Mouse (Mus musculus): ENCODE data around the gene Ganab. TPM values are rescaled to one million over a fixed set of nuclear protein-coding genes. Genes with fewer than 3 reads are reported as not detected.
A peak's percentile ranks its signal among the peaks of the same experiment; 100 is the strongest.

Gene Ganab
- polyA plus RNA-seq, 1 experiment from 2014 or later, result 74.6 TPM

DNA sequence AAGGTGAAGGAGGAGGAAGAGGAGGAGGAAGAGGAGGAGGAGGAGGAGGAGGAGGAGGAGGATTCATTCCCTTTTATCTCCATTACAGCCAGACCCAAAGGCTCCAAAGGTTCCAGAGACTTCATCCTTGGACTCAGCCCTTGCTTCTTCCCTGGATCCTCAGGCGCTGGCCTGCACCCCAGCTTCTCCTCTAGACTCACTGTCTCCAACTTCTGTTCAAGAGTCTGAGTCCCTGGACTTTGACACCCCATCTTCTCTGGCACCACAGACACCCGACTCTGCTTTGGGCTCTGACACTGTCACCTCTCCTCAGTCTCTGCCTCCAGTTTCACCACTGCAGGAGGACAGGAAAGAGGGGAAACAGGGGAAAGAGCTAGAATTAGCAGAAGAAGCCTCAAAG lies 64.4 kb downstream of the Ganab start:
- Histone ChIP-seq H3K4me2 (ENCODE audit: low read length) (no peak overlapping the region), H3K27ac (no peak overlapping the region), H3K27me3 (ENCODE audit: insufficient read depth, low read length) (no peaks in the 10 kb centered on the region), H3K9me3 (replicated peaks; ENCODE audit: low read length) (no peaks in the 10 kb centered on the region), H3K36me3 (ENCODE audit: insufficient read depth, low read length) (peaks cover 62% of the 10 kb centered on the region), H3K4me1 (replicated peaks; ENCODE audit: insufficient read depth, low read length) (no peaks in the 10 kb centered on the region), H3K4me3 (replicated peaks; ENCODE audit: low read depth, low read length) (no peak overlapping the region), H3K9ac (ENCODE audit: low read depth, low read length) (no peak overlapping the region)
- TF ChIP-seq CTCF (IDR thresholded peaks at IDR 0.05; ENCODE audit: low read depth), result no peak
- DNase-seq (ENCODE audit: low spot score) (no peak), ATAC-seq (replicated peaks; ENCODE audit: low FRiP score, low read depth) (no peak)
- 89% methylated on average over 2 of the region's 2 CpGs for WGBS

GRCm38 (mm10) chr19:8965075-8965474 lies 67.2 kb downstream of the Ganab start:
- peak overlapping the region; percentile 9; the same call in 1 of the 2 replicates for H3K9ac ChIP-seq (ENCODE audit: low read depth, low read length)
- DNase-seq (ENCODE audit: low spot score), result no peak
- 0 out of 2 replicates have a peak, but pooled peaks cover 5% of the 10 kb centered on the region for H3K4me1 ChIP-seq (replicated peaks; ENCODE audit: insufficient read depth, low read length)

DNA sequence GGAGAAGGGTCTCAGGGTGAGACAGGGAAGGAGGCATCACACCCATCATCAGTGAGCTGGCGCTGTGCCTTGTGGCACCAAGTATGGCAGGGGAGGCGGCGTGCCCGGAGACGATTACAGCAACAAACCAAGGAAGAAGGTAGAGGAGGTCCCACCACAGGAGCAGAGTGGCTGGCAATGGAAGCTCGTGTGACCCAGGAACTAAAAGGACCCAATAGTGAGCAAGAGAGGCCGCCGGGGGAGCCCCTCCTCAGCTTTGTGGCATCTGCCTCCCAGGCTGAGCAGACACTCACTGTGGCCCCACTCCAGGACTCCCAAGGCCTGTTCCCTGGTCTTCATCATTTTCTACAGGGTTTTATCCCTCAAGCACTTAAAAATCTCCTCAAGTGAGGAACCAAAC lies 67.9 kb downstream of the Ganab start:
- peak overlapping the region; percentile 54 for H3K4me2 ChIP-seq (ENCODE audit: low read length)
- H3K9me3 ChIP-seq (replicated peaks; ENCODE audit: low read length), result no peaks in the 10 kb centered on the region
- 0 out of 2 replicates have a peak, but pooled peaks cover 5% of the 10 kb centered on the region for H3K4me1 ChIP-seq (replicated peaks; ENCODE audit: insufficient read depth, low read length)
- H3K4me3 ChIP-seq (replicated peaks; ENCODE audit: low read depth, low read length), result peak overlapping the region; percentile 89
- no peak for ATAC-seq (replicated peaks; ENCODE audit: low FRiP score, low read depth)
- peak overlapping the region; percentile 61 for H3K9ac ChIP-seq (ENCODE audit: low read depth, low read length)
- peaks cover 60% of the 10 kb centered on the region for H3K36me3 ChIP-seq (ENCODE audit: insufficient read depth, low read length)
- no peaks in the 10 kb centered on the region for H3K27me3 ChIP-seq (ENCODE audit: insufficient read depth, low read length)
- peak overlapping the region; percentile 94 for H3K27ac ChIP-seq
- DNase-seq (ENCODE audit: low spot score), result no peak
- no peak for TF ChIP-seq CTCF (IDR thresholded peaks at IDR 0.05; ENCODE audit: low read depth)
- 74% methylated on average over 8 of the region's 8 CpGs for WGBS

More at GRCm38 (mm10) chr19:8965075-8965474, 67.2 kb downstream of the Ganab start:
- ATAC-seq (replicated peaks; ENCODE audit: low FRiP score, low read depth), result no peak
- H3K9me3 ChIP-seq (replicated peaks; ENCODE audit: low read length), result no peaks in the 10 kb centered on the region
- TF ChIP-seq CTCF (IDR thresholded peaks at IDR 0.05; ENCODE audit: low read depth), result no peak
- H3K27ac ChIP-seq, result peak overlapping the region; percentile 94; the same call in 1 of the 2 replicates
- no peaks in the 10 kb centered on the region for H3K27me3 ChIP-seq (ENCODE audit: insufficient read depth, low read length)
- peaks cover 60% of the 10 kb centered on the region for H3K36me3 ChIP-seq (ENCODE audit: insufficient read depth, low read length)
- 81% methylated on average over 11 of the region's 11 CpGs for WGBS
- H3K4me3 ChIP-seq (replicated peaks; ENCODE audit: low read depth, low read length), result no peak overlapping the region
- no peak overlapping the region for H3K4me2 ChIP-seq (ENCODE audit: low read length)

DNA sequence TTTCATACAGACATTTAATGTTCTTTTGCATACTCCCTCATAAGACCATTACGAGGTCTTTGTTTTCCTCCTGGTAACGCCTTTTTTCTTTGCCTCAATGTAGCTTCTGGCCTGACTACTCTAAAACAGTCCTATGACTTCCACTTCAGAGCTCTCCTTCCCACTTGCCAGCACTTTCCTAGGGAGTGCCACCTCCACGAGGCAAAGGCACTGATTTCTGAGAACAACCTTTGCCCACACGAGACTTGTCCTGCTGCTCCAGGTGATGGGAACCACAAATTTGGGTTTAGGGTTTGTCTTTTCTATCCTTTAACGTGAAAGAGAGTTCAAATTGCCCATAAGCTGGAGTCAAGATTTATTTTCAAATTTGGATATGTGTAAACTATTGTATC lies 68.3 kb downstream of the Ganab start:
- peaks cover 64% of the 10 kb centered on the region for H3K36me3 ChIP-seq (ENCODE audit: insufficient read depth, low read length)
- H3K9me3 ChIP-seq (replicated peaks; ENCODE audit: low read length), result no peaks in the 10 kb centered on the region
- 0 out of 2 replicates have a peak, but pooled peaks cover 5% of the 10 kb centered on the region for H3K4me1 ChIP-seq (replicated peaks; ENCODE audit: insufficient read depth, low read length)
- peak overlapping the region; percentile 89 for H3K4me3 ChIP-seq (replicated peaks; ENCODE audit: low read depth, low read length)
- H3K27ac ChIP-seq, result peak overlapping the region; percentile 94
- TF ChIP-seq CTCF (IDR thresholded peaks at IDR 0.05; ENCODE audit: low read depth), result no peak
- whole genome bisulfite sequencing, result 20% methylated on average over 5 of the region's 5 CpGs
- H3K4me2 ChIP-seq (ENCODE audit: low read length), result peak overlapping the region; percentile 54
- H3K9ac ChIP-seq (ENCODE audit: low read depth, low read length), result peak overlapping the region; percentile 61
- DNase-seq (ENCODE audit: low spot score) (peak; percentile 30), ATAC-seq (replicated peaks; ENCODE audit: low FRiP score, low read depth) (no peak)
- H3K27me3 ChIP-seq (ENCODE audit: insufficient read depth, low read length), result no peaks in the 10 kb centered on the region

Small RNA genes within 50 kb of the gene (microRNA-seq; reads per million reads assigned to microRNA genes)
- gene Mir5136, result not detected

Other genes with a start within 250 kb of the Ganab start
- 0.17 and 0.18 TPM in 2 replicates for gene Chrm1, start 234.3 kb upstream of the Ganab start, polyA plus RNA-seq (2015; fragmentation: Nextera tagmentation; extraction: Ambion mirVana)
- 151 and 158 TPM in 2 replicates for gene Slc3a2, start 174.7 kb upstream of the Ganab start, polyA plus RNA-seq (2015; fragmentation: Nextera tagmentation; extraction: Ambion mirVana)
- gene Wdr74, start 162.2 kb upstream of the Ganab start, polyA plus RNA-seq (2015; fragmentation: Nextera tagmentation; extraction: Ambion mirVana), result 71.3 and 77.7 TPM in 2 replicates
- 0.75 and 1.1 TPM in 2 replicates for gene 1700092M07Rik, start 157.4 kb upstream of the Ganab start, polyA plus RNA-seq (2015; fragmentation: Nextera tagmentation; extraction: Ambion mirVana)
- gene Stx5a, start 156.7 kb upstream of the Ganab start, polyA plus RNA-seq (2015; fragmentation: Nextera tagmentation; extraction: Ambion mirVana), result 105 and 115 TPM in 2 replicates
- 114 and 123 TPM in 2 replicates for gene Nxf1, start 141.0 kb upstream of the Ganab start, polyA plus RNA-seq (2015; fragmentation: Nextera tagmentation; extraction: Ambion mirVana)
- 248 and 286 TPM in 2 replicates for gene Tmem223, start 127.1 kb upstream of the Ganab start, polyA plus RNA-seq (2015; fragmentation: Nextera tagmentation; extraction: Ambion mirVana)
- 103 and 113 TPM in 2 replicates for gene Tmem179b, start 123.6 kb upstream of the Ganab start, polyA plus RNA-seq (2015; fragmentation: Nextera tagmentation; extraction: Ambion mirVana)
- 28.4 and 28.6 TPM in 2 replicates for gene Taf6l, start 111.7 kb upstream of the Ganab start, polyA plus RNA-seq (2015; fragmentation: Nextera tagmentation; extraction: Ambion mirVana)
- 185 and 187 TPM in 2 replicates for gene Polr2g, start 99.5 kb upstream of the Ganab start, polyA plus RNA-seq (2015; fragmentation: Nextera tagmentation; extraction: Ambion mirVana)
- gene Zbtb3, start 95.5 kb upstream of the Ganab start, polyA plus RNA-seq (2015; fragmentation: Nextera tagmentation; extraction: Ambion mirVana), result 3.6 TPM in 2 replicates
- 32.2 and 35.9 TPM in 2 replicates for gene Ttc9c, start 78.7 kb upstream of the Ganab start, polyA plus RNA-seq (2015; fragmentation: Nextera tagmentation; extraction: Ambion mirVana)
- gene Hnrnpul2, start 78.1 kb upstream of the Ganab start, polyA plus RNA-seq (2015; fragmentation: Nextera tagmentation; extraction: Ambion mirVana), result 5.5 and 6.3 TPM in 2 replicates
- not detected in 2 replicates for gene AC129217.1, start 68.3 kb upstream of the Ganab start, polyA plus RNA-seq (2015; fragmentation: Nextera tagmentation; extraction: Ambion mirVana)
- gene Bscl2, start 60.6 kb upstream of the Ganab start, polyA plus RNA-seq (2015; fragmentation: Nextera tagmentation; extraction: Ambion mirVana), result 57.0 and 60.1 TPM in 2 replicates
- 1.5 and 1.6 TPM in 2 replicates for gene Gng3, start 58.9 kb upstream of the Ganab start, polyA plus RNA-seq (2015; fragmentation: Nextera tagmentation; extraction: Ambion mirVana)
- 0.85 and 1.1 TPM in 2 replicates for gene Lrrn4cl, start 47.3 kb upstream of the Ganab start, polyA plus RNA-seq (2015; fragmentation: Nextera tagmentation; extraction: Ambion mirVana)
- 195 and 206 TPM in 2 replicates for gene Ubxn1, start 26.6 kb upstream of the Ganab start, polyA plus RNA-seq (2015; fragmentation: Nextera tagmentation; extraction: Ambion mirVana)
- gene Uqcc3, start 17.1 kb upstream of the Ganab start, polyA plus RNA-seq (2015; fragmentation: Nextera tagmentation; extraction: Ambion mirVana), result 94.5 and 97.4 TPM in 2 replicates
- 69.8 and 70.8 TPM in 2 replicates for gene Lbhd1, start 14.3 kb upstream of the Ganab start, polyA plus RNA-seq (2015; fragmentation: Nextera tagmentation; extraction: Ambion mirVana)
- gene Gm49403, start 14.1 kb upstream of the Ganab start, polyA plus RNA-seq (2015; fragmentation: Nextera tagmentation; extraction: Ambion mirVana), result not detected in 2 replicates
- gene 1810009A15Rik, start 9.2 kb upstream of the Ganab start, polyA plus RNA-seq (2015; fragmentation: Nextera tagmentation; extraction: Ambion mirVana), result 69.0 and 76.7 TPM in 2 replicates
- not detected in 2 replicates for gene Gm49416, start 9.1 kb upstream of the Ganab start, polyA plus RNA-seq (2015; fragmentation: Nextera tagmentation; extraction: Ambion mirVana)
- 27.4 and 29.8 TPM in 2 replicates for gene Ints5, start 5.1 kb upstream of the Ganab start, polyA plus RNA-seq (2015; fragmentation: Nextera tagmentation; extraction: Ambion mirVana)
- 44.0 and 45.1 TPM in 2 replicates for gene B3gat3, start 22.3 kb downstream of the Ganab start, polyA plus RNA-seq (2015; fragmentation: Nextera tagmentation; extraction: Ambion mirVana)
- gene Rom1, start 31.3 kb downstream of the Ganab start, polyA plus RNA-seq (2015; fragmentation: Nextera tagmentation; extraction: Ambion mirVana), result 5.7 and 6.0 TPM in 2 replicates
- gene Eml3, start 31.5 kb downstream of the Ganab start, polyA plus RNA-seq (2015; fragmentation: Nextera tagmentation; extraction: Ambion mirVana), result 25.5 and 26.2 TPM in 2 replicates
- gene Mta2, start 43.8 kb downstream of the Ganab start, polyA plus RNA-seq (2015; fragmentation: Nextera tagmentation; extraction: Ambion mirVana), result 103 and 116 TPM in 2 replicates
- 19.9 and 22.3 TPM in 2 replicates for gene Tut1, start 55.8 kb downstream of the Ganab start, polyA plus RNA-seq (2015; fragmentation: Nextera tagmentation; extraction: Ambion mirVana)
- 328 and 354 TPM in 2 replicates for gene Eef1g, start 69.0 kb downstream of the Ganab start, polyA plus RNA-seq (2015; fragmentation: Nextera tagmentation; extraction: Ambion mirVana)
- gene Ahnak, start 91.2 kb downstream of the Ganab start, polyA plus RNA-seq (2015; fragmentation: Nextera tagmentation; extraction: Ambion mirVana), result 22.5 and 27.5 TPM in 2 replicates
- gene Scgb1a1, start 189.9 kb downstream of the Ganab start, polyA plus RNA-seq (2015; fragmentation: Nextera tagmentation; extraction: Ambion mirVana), result not detected in 2 replicates
- 13.4 and 14.6 TPM in 2 replicates for gene Asrgl1, start 237.6 kb downstream of the Ganab start, polyA plus RNA-seq (2015; fragmentation: Nextera tagmentation; extraction: Ambion mirVana)

All from kidney, postnatal 0 days (tissue).